ENCODE assay signal across 8 mouse cellular contexts in genomic region chr14:31226978-31227377, GRCm38 (mm10). TPM values are rescaled to one million over a fixed set of nuclear protein-coding genes. Genes with fewer than 3 reads are reported as not detected.
DNase-seq lines count a peak whose midpoint lies in the region; ATAC-seq and TF ChIP-seq lines count a peak whose summit lies in the region.

No protein-coding gene starts in this region.

- H3K36me3 ChIP-seq in lung, embryonic 15.5 days: no peaks in the 10 kb centered on the region
- no peaks in the 10 kb centered on the region for H3K36me3 ChIP-seq in hindbrain, embryonic 16.5 days (ENCODE audit: control insufficient read depth, insufficient read depth, low read length)
- H3K36me3 ChIP-seq in limb, embryonic 14.5 days (ENCODE audit: control insufficient read depth, insufficient read depth, low read length): no peaks in the 10 kb centered on the region

- peak; percentile 87 for ATAC-seq in lung, embryonic 15.5 days (ENCODE audit: borderline replicate concordance, extremely low read depth, low FRiP score, low TSS enrichment)
- ATAC-seq in hindbrain, embryonic 16.5 days: peak; percentile 87
- ATAC-seq in limb, embryonic 14.5 days (ENCODE audit: low FRiP score, low read depth): peak; percentile 75

- H3K4me1 ChIP-seq in lung, embryonic 15.5 days: peaks cover 50% of the 10 kb centered on the region
- H3K4me1 ChIP-seq in hindbrain, embryonic 16.5 days (ENCODE audit: control insufficient read depth, insufficient read depth, low read depth, low read length): no peaks in the 10 kb centered on the region
- peaks cover 10% of the 10 kb centered on the region for H3K4me1 ChIP-seq in limb, embryonic 14.5 days (ENCODE audit: control insufficient read depth, insufficient read depth, low read length)

- peak overlapping the region; percentile 84 for H3K27ac ChIP-seq in lung, embryonic 15.5 days
- H3K27ac ChIP-seq in hindbrain, embryonic 16.5 days (ENCODE audit: low read depth, low read length): no peak overlapping the region
- peak overlapping the region; percentile 21; the same call in 1 of the 2 replicates for H3K27ac ChIP-seq in limb, embryonic 14.5 days (replicated peaks; ENCODE audit: low read depth, low read length)

- H3K9me3 ChIP-seq in lung, embryonic 15.5 days: no peaks in the 10 kb centered on the region
- no peaks in the 10 kb centered on the region for H3K9me3 ChIP-seq in hindbrain, embryonic 16.5 days (ENCODE audit: control insufficient read depth, low read length)
- H3K9me3 ChIP-seq in limb, embryonic 14.5 days (ENCODE audit: control insufficient read depth, low read length): no peaks in the 10 kb centered on the region

- DNase-seq in adrenal gland, postnatal 10 days: peak; percentile 31
- DNase-seq in adrenal gland, adult 2 months: no peak
- DNase-seq in lung, postnatal 36 days: no peak
- DNase-seq in limb, embryonic 14.5 days (ENCODE audit: low spot score): peak; percentile 41
- peak; percentile 86 for DNase-seq in testis, postnatal 10 days (ENCODE audit: low spot score)
- no peak for DNase-seq in cerebellum, postnatal 36 days

- TF ChIP-seq POLR2A in limb, embryonic 14.5 days (IDR thresholded peaks at IDR 0.05; ENCODE audit: borderline replicate concordance, extremely low read depth, insufficient read depth, insufficient read length): no peak

- H3K4me3 ChIP-seq in lung, embryonic 15.5 days: no peak overlapping the region
- no peak overlapping the region for H3K4me3 ChIP-seq in hindbrain, embryonic 16.5 days (ENCODE audit: low read length)
- H3K4me3 ChIP-seq in limb, embryonic 14.5 days (replicated peaks; ENCODE audit: low read length): no peak overlapping the region

- no peaks in the 10 kb centered on the region for H3K27me3 ChIP-seq in lung, embryonic 15.5 days
- no peaks in the 10 kb centered on the region for H3K27me3 ChIP-seq in hindbrain, embryonic 16.5 days (replicated peaks; ENCODE audit: control insufficient read depth, insufficient read depth, low read length)
- H3K27me3 ChIP-seq in limb, embryonic 14.5 days (ENCODE audit: control insufficient read depth, insufficient read depth, low read length): no peaks in the 10 kb centered on the region

- no peak overlapping the region for H3K4me2 ChIP-seq in lung, embryonic 15.5 days
- no peak overlapping the region for H3K4me2 ChIP-seq in hindbrain, embryonic 16.5 days (ENCODE audit: low read length)
- no peak overlapping the region for H3K4me2 ChIP-seq in limb, embryonic 14.5 days (replicated peaks; ENCODE audit: low read depth, low read length, severe bottlenecking)

- 22% methylated on average over 4 of the region's 4 CpGs for WGBS in lung, embryonic 15.5 days
- 33% methylated on average over 4 of the region's 4 CpGs for WGBS in hindbrain, embryonic 16.5 days
- WGBS in limb, embryonic 14.5 days: 58% methylated on average over 4 of the region's 4 CpGs

- no peak overlapping the region for H3K9ac ChIP-seq in lung, embryonic 15.5 days
- H3K9ac ChIP-seq in hindbrain, embryonic 16.5 days (ENCODE audit: low read depth, low read length): no peak overlapping the region
- H3K9ac ChIP-seq in limb, embryonic 14.5 days (ENCODE audit: low read depth, low read length, severe bottlenecking): no peak overlapping the region

RNA-seq across cellular contexts. Expression of gene Sema3g, which starts 9.3 kb away (rescaled TPM):
- total RNA-seq in adrenal gland, postnatal 10 days (2021): 10 to 100 TPM; 12.1 to 12.3 TPM
- total RNA-seq in adrenal gland, adult 2 months (2021): 10 to 100 TPM in 1 of 2 experiments, 1 to 10 TPM in 1; 5.2 to 11.2 TPM
- 8.7 and 10.9 TPM in 2 replicates for polyA plus RNA-seq in adrenal gland, adult 2 months (2012; rRNA removed)
- polyA plus RNA-seq in lung, embryonic 15.5 days (2015; fragmentation: Nextera tagmentation; extraction: Ambion mirVana): 2.1 and 2.5 TPM in 2 replicates
- 0.61 and 0.66 TPM in 2 replicates for polyA plus RNA-seq in hindbrain, embryonic 16.5 days (2015; fragmentation: Nextera tagmentation; extraction: Ambion mirVana)
- 3.7 and 4.0 TPM in 2 replicates for polyA plus RNA-seq in limb, embryonic 14.5 days (2012; rRNA removed)
- polyA plus RNA-seq in limb, embryonic 14.5 days (2014; fragmentation: Nextera tagmentation; extraction: Ambion mirVana): 0.25 and 0.29 TPM in 2 replicates

RNA-seq across cellular contexts. Expression of gene Nisch, which starts 10.2 kb away (rescaled TPM):
- total RNA-seq in adrenal gland, postnatal 10 days (2021): 100 to 1,000 TPM; 224 to 328 TPM
- total RNA-seq in adrenal gland, adult 2 months (2021): 100 to 1,000 TPM; 249 to 309 TPM
- 412 and 462 TPM in 2 replicates for polyA plus RNA-seq in adrenal gland, adult 2 months (2012; rRNA removed)
- 387 and 413 TPM in 2 replicates for polyA plus RNA-seq in lung, embryonic 15.5 days (2015; fragmentation: Nextera tagmentation; extraction: Ambion mirVana)
- polyA plus RNA-seq in hindbrain, embryonic 16.5 days (2015; fragmentation: Nextera tagmentation; extraction: Ambion mirVana): 304 and 382 TPM in 2 replicates
- 514 and 640 TPM in 2 replicates for polyA plus RNA-seq in limb, embryonic 14.5 days (2012; rRNA removed)
- 339 and 378 TPM in 2 replicates for polyA plus RNA-seq in limb, embryonic 14.5 days (2014; fragmentation: Nextera tagmentation; extraction: Ambion mirVana)

RNA-seq across cellular contexts. Expression of gene Tnnc1, which starts 18.9 kb away (rescaled TPM):
- total RNA-seq in adrenal gland, postnatal 10 days (2021): 10 to 100 TPM; 11.1 to 45.0 TPM
- total RNA-seq in adrenal gland, adult 2 months (2021): 1 to 10 TPM; 1.3 to 1.7 TPM
- 0.36 TPM in 1 of 2 replicates, not detected in the other for polyA plus RNA-seq in adrenal gland, adult 2 months (2012; rRNA removed)
- 91.8 and 115 TPM in 2 replicates for polyA plus RNA-seq in lung, embryonic 15.5 days (2015; fragmentation: Nextera tagmentation; extraction: Ambion mirVana)
- polyA plus RNA-seq in hindbrain, embryonic 16.5 days (2015; fragmentation: Nextera tagmentation; extraction: Ambion mirVana): 2.3 and 15.0 TPM in 2 replicates
- 301 and 458 TPM in 2 replicates for polyA plus RNA-seq in limb, embryonic 14.5 days (2012; rRNA removed)
- polyA plus RNA-seq in limb, embryonic 14.5 days (2014; fragmentation: Nextera tagmentation; extraction: Ambion mirVana): 374 and 483 TPM in 2 replicates

RNA-seq across cellular contexts. Expression of gene Phf7, which starts 24.1 kb away (rescaled TPM):
- 1 to 10 TPM; 9.1 to 9.2 TPM for total RNA-seq in adrenal gland, postnatal 10 days (2021)
- 1 to 10 TPM; 6.1 to 7.3 TPM for total RNA-seq in adrenal gland, adult 2 months (2021)
- polyA plus RNA-seq in adrenal gland, adult 2 months (2012; rRNA removed): 4.6 and 4.8 TPM in 2 replicates
- polyA plus RNA-seq in lung, embryonic 15.5 days (2015; fragmentation: Nextera tagmentation; extraction: Ambion mirVana): 13.2 and 14.8 TPM in 2 replicates
- 7.8 and 9.8 TPM in 2 replicates for polyA plus RNA-seq in hindbrain, embryonic 16.5 days (2015; fragmentation: Nextera tagmentation; extraction: Ambion mirVana)
- polyA plus RNA-seq in limb, embryonic 14.5 days (2012; rRNA removed): 9.5 and 10.5 TPM in 2 replicates
- polyA plus RNA-seq in limb, embryonic 14.5 days (2014; fragmentation: Nextera tagmentation; extraction: Ambion mirVana): 11.8 and 12.3 TPM in 2 replicates

RNA-seq across cellular contexts. Expression of gene Bap1, which starts 24.3 kb away (rescaled TPM):
- 10 to 100 TPM; 58.4 to 67.6 TPM for total RNA-seq in adrenal gland, postnatal 10 days (2021)
- 10 to 100 TPM; 59.5 to 60.5 TPM for total RNA-seq in adrenal gland, adult 2 months (2021)
- 63.2 and 72.0 TPM in 2 replicates for polyA plus RNA-seq in adrenal gland, adult 2 months (2012; rRNA removed)
- polyA plus RNA-seq in lung, embryonic 15.5 days (2015; fragmentation: Nextera tagmentation; extraction: Ambion mirVana): 83.0 and 83.4 TPM in 2 replicates
- 102 and 120 TPM in 2 replicates for polyA plus RNA-seq in hindbrain, embryonic 16.5 days (2015; fragmentation: Nextera tagmentation; extraction: Ambion mirVana)
- polyA plus RNA-seq in limb, embryonic 14.5 days (2012; rRNA removed): 90.1 and 108 TPM in 2 replicates
- polyA plus RNA-seq in limb, embryonic 14.5 days (2014; fragmentation: Nextera tagmentation; extraction: Ambion mirVana): 71.7 and 76.4 TPM in 2 replicates

Comparison
In these comparisons a context has a peak if more than half of its experiments do, and no peak if none do; other contexts are left out.
1. DNase-seq: peak in adrenal gland, postnatal 10 days (single experiment), limb, embryonic 14.5 days (single experiment) and testis, postnatal 10 days (single experiment); none in adrenal gland, adult 2 months (single experiment), lung, postnatal 36 days (single experiment) and cerebellum, postnatal 36 days (0 of 2).
2. Peak in every context shown above with its lines, with median percentiles within 50 percentile points of each other: ATAC-seq.